ENCODE assay signal across 8 mouse cellular contexts in genomic region chr8:105259721-105260320, GRCm38 (mm10). TPM values are rescaled to one million over a fixed set of nuclear protein-coding genes. Genes with fewer than 3 reads are reported as not detected.
A peak's percentile ranks its signal among the peaks of the same experiment; 100 is the strongest.
DNase-seq lines count a peak whose midpoint lies in the region; ATAC-seq and TF ChIP-seq lines count a peak whose summit lies in the region.

No protein-coding gene starts in this region.

- no peaks in the 10 kb centered on the region for H3K4me1 ChIP-seq in cortical plate, adult 2 months (ENCODE audit: control insufficient read depth, insufficient read depth, low read length)
- peaks cover 25% of the 10 kb centered on the region for H3K4me1 ChIP-seq in intestine, embryonic 15.5 days (replicated peaks)
- H3K4me1 ChIP-seq in liver, adult 2 months (ENCODE audit: control insufficient read depth, insufficient read depth, low read length): peaks cover 4% of the 10 kb centered on the region; the same call in 1 of the 2 replicates
- H3K4me1 ChIP-seq in midbrain, embryonic 16.5 days (ENCODE audit: control insufficient read depth, insufficient read depth, low read length): peaks cover 9% of the 10 kb centered on the region

- TF ChIP-seq CTCF in layer of hippocampus, adult 2 months (conservative IDR thresholded peaks at IDR 0.05): peak; percentile 98
- peak; percentile 80 for TF ChIP-seq CTCF in cortical plate, adult 2 months (IDR thresholded peaks at IDR 0.05; ENCODE audit: extremely low read depth, insufficient read depth, low read length)
- TF ChIP-seq CTCF in liver, adult 2 months (IDR thresholded peaks at IDR 0.05; ENCODE audit: low read depth, low read length): peak; percentile 95

- 5% methylated on average over 30 of the region's 30 CpGs for WGBS in intestine, embryonic 15.5 days
- 11% methylated on average over 30 of the region's 30 CpGs for WGBS in liver, adult 2 months
- WGBS in midbrain, embryonic 16.5 days: 4% methylated on average over 30 of the region's 30 CpGs

- no peaks in the 10 kb centered on the region for H3K9me3 ChIP-seq in intestine, embryonic 15.5 days
- H3K9me3 ChIP-seq in midbrain, embryonic 16.5 days (replicated peaks; ENCODE audit: control insufficient read depth, low read length, poor library complexity, severe bottlenecking): no peaks in the 10 kb centered on the region

- TF ChIP-seq POLR2A in cortical plate, adult 2 months (IDR thresholded peaks at IDR 0.05; ENCODE audit: extremely low read depth, insufficient read depth, low read length): no peak
- TF ChIP-seq POLR2A in liver, adult 2 months (IDR thresholded peaks at IDR 0.05; ENCODE audit: extremely low read depth, insufficient read depth, low read length): no peak

- H3K79me2 ChIP-seq in liver, adult 2 months (ENCODE audit: control insufficient read depth, insufficient read depth, low read length): peaks cover 7% of the 10 kb centered on the region; the same call in 1 of the 2 replicates

- ATAC-seq in intestine, embryonic 15.5 days: peak; percentile 55
- peak; percentile 54 for ATAC-seq in midbrain, embryonic 16.5 days

- H3K27me3 ChIP-seq in intestine, embryonic 15.5 days (replicated peaks): peaks cover 16% of the 10 kb centered on the region
- H3K27me3 ChIP-seq in liver, adult 2 months (ENCODE audit: control insufficient read depth, insufficient read depth, low read length): no peaks in the 10 kb centered on the region
- peaks cover 66% of the 10 kb centered on the region for H3K27me3 ChIP-seq in midbrain, embryonic 16.5 days (ENCODE audit: control insufficient read depth, insufficient read depth, low read depth, low read length)

- no peak overlapping the region for H3K27ac ChIP-seq in layer of hippocampus, adult 2 months
- H3K27ac ChIP-seq in cortical plate, adult 2 months (ENCODE audit: insufficient read depth, low read length): no peak overlapping the region
- no peak overlapping the region for H3K27ac ChIP-seq in intestine, embryonic 15.5 days
- no peak overlapping the region for H3K27ac ChIP-seq in liver, adult 2 months (replicated peaks; ENCODE audit: insufficient read depth, low read depth, low read length)
- no peak overlapping the region for H3K27ac ChIP-seq in midbrain, embryonic 16.5 days (ENCODE audit: low read length)

- intact Hi-C loops in gastrocnemius, postnatal 14 days (cut with DNase I; ENCODE audit: low total_unique reads): no loop called here

- peak overlapping the region; percentile 34 for H3K9ac ChIP-seq in intestine, embryonic 15.5 days
- no peak overlapping the region for H3K9ac ChIP-seq in liver, adult 2 months (ENCODE audit: low read depth, low read length)
- peak overlapping the region; percentile 47; the same call in 1 of the 2 replicates for H3K9ac ChIP-seq in midbrain, embryonic 16.5 days (ENCODE audit: low read depth, low read length)

- DNase-seq in layer of hippocampus, adult 2 months (ENCODE audit: low spot score in 2 of 2): peak; percentile 41 to 75
- DNase-seq in layer of hippocampus, adult 9-10 months (ENCODE audit: low spot score): no peak
- peak; percentile 77 for DNase-seq in gastrocnemius, postnatal 14 days
- DNase-seq in liver, adult 2 months (ENCODE audit: extremely low read depth, low read depth, low spot score): no peak
- DNase-seq in spleen, postnatal 14 days (ENCODE audit: low spot score in 2 of 2): peak; percentile 59 to 79

- H3K4me3 ChIP-seq in layer of hippocampus, adult 2 months: peak overlapping the region; percentile 47
- H3K4me3 ChIP-seq in cortical plate, adult 2 months (ENCODE audit: insufficient read depth, low read length): peak overlapping the region; percentile 20
- peak overlapping the region; percentile 33 for H3K4me3 ChIP-seq in intestine, embryonic 15.5 days (replicated peaks)
- peak overlapping the region; percentile 12; the same call in 1 of the 2 replicates for H3K4me3 ChIP-seq in liver, adult 2 months (ENCODE audit: insufficient read depth, low read depth, low read length)
- peak overlapping the region; percentile 36 for H3K4me3 ChIP-seq in midbrain, embryonic 16.5 days (ENCODE audit: low read depth, low read length)

- H3K4me2 ChIP-seq in intestine, embryonic 15.5 days (replicated peaks): peak overlapping the region; percentile 82
- H3K4me2 ChIP-seq in midbrain, embryonic 16.5 days (ENCODE audit: low read length): peak overlapping the region; percentile 68

- H3K36me3 ChIP-seq in intestine, embryonic 15.5 days: no peaks in the 10 kb centered on the region
- no peaks in the 10 kb centered on the region for H3K36me3 ChIP-seq in liver, adult 2 months (ENCODE audit: control insufficient read depth, insufficient read depth, low read length)
- no peaks in the 10 kb centered on the region for H3K36me3 ChIP-seq in midbrain, embryonic 16.5 days (ENCODE audit: control insufficient read depth, insufficient read depth, low read length)

RNA-seq across cellular contexts. Expression of gene Tradd, which starts 4.6 kb away (rescaled TPM):
- 1 to 10 TPM; 7.0 to 7.6 TPM for total RNA-seq in layer of hippocampus, adult 2 months (2021)
- 7.6 and 8.3 TPM in 2 replicates for polyA plus RNA-seq in cortical plate, adult 2 months (2012; rRNA removed)
- 1 to 10 TPM; 2.8 to 3.9 TPM for total RNA-seq in gastrocnemius, postnatal 14 days (2021)
- polyA plus RNA-seq in intestine, embryonic 15.5 days (2015; fragmentation: Nextera tagmentation; extraction: Ambion mirVana): 36.7 and 39.2 TPM in 2 replicates
- total RNA-seq in liver, adult 2 months (2014; rRNA removed): 11.8 and 12.3 TPM in 2 replicates
- 16.1 and 18.6 TPM in 2 replicates for polyA plus RNA-seq in liver, adult 2 months (2012; rRNA removed)
- 12.8 and 14.0 TPM in 2 replicates for polyA plus RNA-seq in midbrain, embryonic 16.5 days (2015; fragmentation: Nextera tagmentation; extraction: Ambion mirVana)

RNA-seq across cellular contexts. Expression of gene Fbxl8, which starts 4.6 kb away (rescaled TPM):
- total RNA-seq in layer of hippocampus, adult 2 months (2021): 1 to 10 TPM in 1 of 2 experiments, under 1 TPM in 1; 0.91 to 1.9 TPM
- 2.0 and 2.2 TPM in 2 replicates for polyA plus RNA-seq in cortical plate, adult 2 months (2012; rRNA removed)
- 1 to 10 TPM; 1.3 TPM for total RNA-seq in gastrocnemius, postnatal 14 days (2021)
- 4.4 and 5.0 TPM in 2 replicates for polyA plus RNA-seq in intestine, embryonic 15.5 days (2015; fragmentation: Nextera tagmentation; extraction: Ambion mirVana)
- 1.9 and 3.4 TPM in 2 replicates for total RNA-seq in liver, adult 2 months (2014; rRNA removed)
- polyA plus RNA-seq in liver, adult 2 months (2012; rRNA removed): 6.7 and 7.3 TPM in 2 replicates
- 0.82 and 1.1 TPM in 2 replicates for polyA plus RNA-seq in midbrain, embryonic 16.5 days (2015; fragmentation: Nextera tagmentation; extraction: Ambion mirVana)

RNA-seq across cellular contexts. Expression of gene B3gnt9, which starts 4.9 kb away (rescaled TPM):
- total RNA-seq in layer of hippocampus, adult 2 months (2021): 1 to 10 TPM; 2.9 TPM
- 5.2 and 5.5 TPM in 2 replicates for polyA plus RNA-seq in cortical plate, adult 2 months (2012; rRNA removed)
- 1 to 10 TPM; 5.1 to 6.1 TPM for total RNA-seq in gastrocnemius, postnatal 14 days (2021)
- 18.8 and 19.5 TPM in 2 replicates for polyA plus RNA-seq in intestine, embryonic 15.5 days (2015; fragmentation: Nextera tagmentation; extraction: Ambion mirVana)
- total RNA-seq in liver, adult 2 months (2014; rRNA removed): 0.74 and 0.87 TPM in 2 replicates
- polyA plus RNA-seq in liver, adult 2 months (2012; rRNA removed): 1.2 and 1.4 TPM in 2 replicates
- 5.8 and 8.9 TPM in 2 replicates for polyA plus RNA-seq in midbrain, embryonic 16.5 days (2015; fragmentation: Nextera tagmentation; extraction: Ambion mirVana)

RNA-seq across cellular contexts. Expression of gene Hsf4, which starts 9.8 kb away (rescaled TPM):
- 1 to 10 TPM; 7.2 to 9.5 TPM for total RNA-seq in layer of hippocampus, adult 2 months (2021)
- polyA plus RNA-seq in cortical plate, adult 2 months (2012; rRNA removed): 25.1 and 29.2 TPM in 2 replicates
- 1 to 10 TPM in 1 of 2 experiments, under 1 TPM in 1; 0.95 to 1.4 TPM for total RNA-seq in gastrocnemius, postnatal 14 days (2021)
- polyA plus RNA-seq in intestine, embryonic 15.5 days (2015; fragmentation: Nextera tagmentation; extraction: Ambion mirVana): 0.10 and 0.11 TPM in 2 replicates
- 4.4 and 4.8 TPM in 2 replicates for total RNA-seq in liver, adult 2 months (2014; rRNA removed)
- polyA plus RNA-seq in liver, adult 2 months (2012; rRNA removed): 9.4 and 11.0 TPM in 2 replicates
- 0.35 and 0.40 TPM in 2 replicates for polyA plus RNA-seq in midbrain, embryonic 16.5 days (2015; fragmentation: Nextera tagmentation; extraction: Ambion mirVana)

RNA-seq across cellular contexts. Expression of gene Nol3, which starts 16.1 kb away (rescaled TPM):
- total RNA-seq in layer of hippocampus, adult 2 months (2021): 1 to 10 TPM; 7.4 to 7.8 TPM
- 14.3 and 15.5 TPM in 2 replicates for polyA plus RNA-seq in cortical plate, adult 2 months (2012; rRNA removed)
- total RNA-seq in gastrocnemius, postnatal 14 days (2021): 10 to 100 TPM; 24.1 to 27.3 TPM
- 1.0 and 1.2 TPM in 2 replicates for polyA plus RNA-seq in intestine, embryonic 15.5 days (2015; fragmentation: Nextera tagmentation; extraction: Ambion mirVana)
- total RNA-seq in liver, adult 2 months (2014; rRNA removed): 0.27 and 0.37 TPM in 2 replicates
- polyA plus RNA-seq in liver, adult 2 months (2012; rRNA removed): 0.40 and 0.43 TPM in 2 replicates
- 4.5 and 4.7 TPM in 2 replicates for polyA plus RNA-seq in midbrain, embryonic 16.5 days (2015; fragmentation: Nextera tagmentation; extraction: Ambion mirVana)

Comparison
In these comparisons a context has a peak if more than half of its experiments do, and no peak if none do; other contexts are left out.
1. DNase-seq: peak in layer of hippocampus, adult 2 months (2 of 2), gastrocnemius, postnatal 14 days (single experiment) and spleen, postnatal 14 days (2 of 2); none in layer of hippocampus, adult 9-10 months (single experiment) and liver, adult 2 months (single experiment).
2. Peak in every context shown above with its lines, with median percentiles within 50 percentile points of each other: H3K4me3 ChIP-seq and CTCF ChIP-seq.